9 mouse cellular contexts compared by ENCODE assay signal in the genomic region with DNA sequence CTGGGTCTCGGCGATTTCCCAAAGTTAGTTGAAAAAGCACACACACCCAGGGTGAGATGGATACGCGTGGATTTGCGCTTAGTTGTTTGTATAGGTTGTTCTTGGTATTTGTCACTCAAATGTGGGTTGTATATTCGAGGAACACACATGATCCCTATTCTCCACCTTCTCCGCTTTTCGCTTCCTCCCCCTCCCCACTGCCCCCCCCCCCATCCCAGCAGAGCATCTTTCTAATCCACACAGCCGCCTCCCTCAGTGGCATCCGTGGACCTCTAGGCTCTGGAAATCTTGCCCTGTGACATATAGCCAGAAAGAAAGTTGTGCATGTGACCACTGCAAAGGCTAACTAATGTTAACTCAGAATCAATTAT. TPM values are rescaled to one million over a fixed set of nuclear protein-coding genes. Genes with fewer than 3 reads are reported as not detected.
DNase-seq lines count a peak whose midpoint lies in the region; ATAC-seq and TF ChIP-seq lines count a peak whose summit lies in the region.
"Had no signal": no experiment of that assay in that cellular context is flagged by ENCODE, and none has a peak within 500 bp of the region (broad histone marks: within the 10 kb centered on the region; RNA-seq: fewer than 3 reads in every experiment).

Gpr150 (minus strand) TSS at position 101 of the 371 bp plus-strand sequence.

- peaks cover 17% of the 10 kb centered on the region for H3K4me1 ChIP-seq in kidney, embryonic 16.5 days (ENCODE audit: insufficient read depth, low read length)
- H3K4me1 ChIP-seq in embryonic facial prominence, embryonic 12.5 days = peaks cover 16% of the 10 kb centered on the region; the same call in 1 of the 2 replicates
- no peaks in the 10 kb centered on the region for H3K4me1 ChIP-seq in hindbrain, postnatal 0 days (ENCODE audit: insufficient read depth, low read length)
- H3K4me1 ChIP-seq in midbrain, postnatal 0 days (ENCODE audit: insufficient read depth, low read length) = peaks cover 7% of the 10 kb centered on the region; the same call in 1 of the 2 replicates

- peak within 1 kb of the TSS; percentile 48 for H3K4me3 ChIP-seq in kidney, embryonic 16.5 days (ENCODE audit: low read length)
- H3K4me3 ChIP-seq in embryonic facial prominence, embryonic 12.5 days = peak within 1 kb of the TSS; percentile 50
- H3K4me3 ChIP-seq in hindbrain, postnatal 0 days (ENCODE audit: low read length) = peak within 1 kb of the TSS; percentile 57
- peak within 1 kb of the TSS; percentile 58 for H3K4me3 ChIP-seq in midbrain, postnatal 0 days (ENCODE audit: low read depth, low read length)

- DNase-seq in kidney, postnatal 25 days = no peak
- no peak for DNase-seq in hindbrain, postnatal 0 days (ENCODE audit: low spot score)
- no peak for DNase-seq in midbrain, postnatal 0 days (ENCODE audit: low spot score)
- DNase-seq in right cerebral cortex, postnatal 14 days = no peak
- DNase-seq in left cerebral cortex, adult 18-20 months (ENCODE audit: low spot score in 2 of 2) = no peak

- no peak for ATAC-seq in kidney, embryonic 16.5 days (ENCODE audit: low FRiP score, low TSS enrichment)
- no peak for ATAC-seq in embryonic facial prominence, embryonic 12.5 days (ENCODE audit: insufficient number of reproducible peaks, insufficient read depth, low FRiP score, low TSS enrichment)
- peak; percentile 13; the same call in 1 of the 2 replicates for ATAC-seq in hindbrain, postnatal 0 days
- peak; percentile 6; the same call in 1 of the 2 replicates for ATAC-seq in midbrain, postnatal 0 days (ENCODE audit: low FRiP score)
- ATAC-seq in megakaryocyte-erythroid progenitor cell, adult 5-6 weeks (replicated peaks; ENCODE audit: low FRiP score, low TSS enrichment, poor library complexity, severe bottlenecking) = no peak

- peak within 1 kb of the TSS; percentile 94 for H3K4me2 ChIP-seq in kidney, embryonic 16.5 days (replicated peaks; ENCODE audit: low read depth, low read length)
- peak within 1 kb of the TSS; percentile 98 for H3K4me2 ChIP-seq in embryonic facial prominence, embryonic 12.5 days (replicated peaks)
- peak within 1 kb of the TSS; percentile 98 for H3K4me2 ChIP-seq in hindbrain, postnatal 0 days (ENCODE audit: low read depth, low read length)
- peak within 1 kb of the TSS; percentile 98 for H3K4me2 ChIP-seq in midbrain, postnatal 0 days (ENCODE audit: low read depth, low read length, poor library complexity, severe bottlenecking)

- no peak for TF ChIP-seq CTCF in hindbrain, postnatal 0 days (IDR thresholded peaks at IDR 0.05; ENCODE audit: low read depth)
- TF ChIP-seq CTCF in midbrain, postnatal 0 days (IDR thresholded peaks at IDR 0.05) = no peak

- peaks cover 46% of the 10 kb centered on the region for H3K27me3 ChIP-seq in kidney, embryonic 16.5 days (ENCODE audit: insufficient read depth, low read length)
- peaks cover 49% of the 10 kb centered on the region for H3K27me3 ChIP-seq in embryonic facial prominence, embryonic 12.5 days
- 0 out of 2 replicates have a peak, but pooled peaks cover 7% of the 10 kb centered on the region for H3K27me3 ChIP-seq in hindbrain, postnatal 0 days (ENCODE audit: insufficient read depth, low read length)
- 0 out of 2 replicates have a peak, but pooled peaks cover 7% of the 10 kb centered on the region for H3K27me3 ChIP-seq in midbrain, postnatal 0 days (ENCODE audit: insufficient read depth, low read length)

- no peak within 1 kb of the TSS for H3K27ac ChIP-seq in kidney, embryonic 16.5 days (ENCODE audit: low read length)
- no peak within 1 kb of the TSS for H3K27ac ChIP-seq in embryonic facial prominence, embryonic 12.5 days
- peak within 1 kb of the TSS; percentile 54 for H3K27ac ChIP-seq in hindbrain, postnatal 0 days
- peak within 1 kb of the TSS; percentile 55 for H3K27ac ChIP-seq in midbrain, postnatal 0 days (ENCODE audit: low read depth, low read length)

- H3K9ac ChIP-seq in kidney, embryonic 16.5 days (replicated peaks; ENCODE audit: low read length) = peak within 1 kb of the TSS; percentile 58
- peak within 1 kb of the TSS; percentile 34 for H3K9ac ChIP-seq in embryonic facial prominence, embryonic 12.5 days
- H3K9ac ChIP-seq in hindbrain, postnatal 0 days (replicated peaks; ENCODE audit: low read length) = peak within 1 kb of the TSS; percentile 54
- peak within 1 kb of the TSS; percentile 66 for H3K9ac ChIP-seq in midbrain, postnatal 0 days (replicated peaks; ENCODE audit: low read length, poor library complexity, severe bottlenecking)

- H3K9me3 ChIP-seq in kidney, embryonic 16.5 days (ENCODE audit: low read length) = no peaks in the 10 kb centered on the region
- H3K9me3 ChIP-seq in embryonic facial prominence, embryonic 12.5 days = no peaks in the 10 kb centered on the region
- no peaks in the 10 kb centered on the region for H3K9me3 ChIP-seq in hindbrain, postnatal 0 days (ENCODE audit: low read length)
- H3K9me3 ChIP-seq in midbrain, postnatal 0 days (ENCODE audit: low read length) = no peaks in the 10 kb centered on the region

- WGBS in kidney, embryonic 16.5 days = 13% methylated on average over 10 of the region's 10 CpGs
- 10% methylated on average over 10 of the region's 10 CpGs for WGBS in embryonic facial prominence, embryonic 12.5 days
- WGBS in hindbrain, postnatal 0 days = 14% methylated on average over 10 of the region's 10 CpGs
- WGBS in midbrain, postnatal 0 days = 5% methylated on average over 10 of the region's 10 CpGs

- H3K36me3 ChIP-seq in kidney, embryonic 16.5 days (ENCODE audit: insufficient read depth, low read length) = no peaks in the 10 kb centered on the region
- H3K36me3 ChIP-seq in embryonic facial prominence, embryonic 12.5 days = no peaks in the 10 kb centered on the region
- no peaks in the 10 kb centered on the region for H3K36me3 ChIP-seq in hindbrain, postnatal 0 days (ENCODE audit: insufficient read depth, low read length)
- H3K36me3 ChIP-seq in midbrain, postnatal 0 days (ENCODE audit: insufficient read depth, low read length) = no peaks in the 10 kb centered on the region

RNA-seq across cellular contexts. Expression of gene Gpr150, which starts in this region (rescaled TPM):
- 0.49 and 0.56 TPM in 2 replicates for polyA plus RNA-seq in kidney, embryonic 16.5 days (2015; fragmentation: Nextera tagmentation; extraction: Ambion mirVana)
- 0.22 and 0.31 TPM in 2 replicates for polyA plus RNA-seq in embryonic facial prominence, embryonic 12.5 days (2016; fragmentation: Nextera tagmentation; extraction: Ambion mirVana)
- 2.8 and 5.2 TPM in 2 replicates for total RNA-seq in hindbrain, postnatal 0 days (2014; rRNA removed)
- polyA plus RNA-seq in hindbrain, postnatal 0 days (2015; fragmentation: Nextera tagmentation; extraction: Ambion mirVana) = 3.8 and 4.0 TPM in 2 replicates
- total RNA-seq in midbrain, postnatal 0 days (2014; rRNA removed) = 3.2 and 3.7 TPM in 2 replicates
- polyA plus RNA-seq in midbrain, postnatal 0 days (2015; fragmentation: Nextera tagmentation; extraction: Ambion mirVana) = 3.1 and 3.5 TPM in 2 replicates
- total RNA-seq in megakaryocyte-erythroid progenitor cell, adult 5-6 weeks (2014; fragmentation: Nextera tagmentation) = 0.96 TPM in 1 of 2 replicates, not detected in the other
- 0.99 TPM in 1 of 2 replicates, not detected in the other for total RNA-seq in megakaryocyte-erythroid progenitor cell, adult 5-6 weeks (2017)
- 1 to 10 TPM; 4.9 to 5.4 TPM for total RNA-seq in left cerebral cortex, adult 18-20 months (2021)
- polyA plus RNA-seq: gonadal fat pad, adult 2 months had no signal

Comparison
In these comparisons a context has a peak if more than half of its experiments do, and no peak if none do; other contexts are left out.
1. ATAC-seq: peak in hindbrain, postnatal 0 days (single experiment) and midbrain, postnatal 0 days (single experiment); none in kidney, embryonic 16.5 days (single experiment), embryonic facial prominence, embryonic 12.5 days (single experiment) and megakaryocyte-erythroid progenitor cell, adult 5-6 weeks (single experiment).
2. H3K27ac ChIP-seq: peak in hindbrain, postnatal 0 days (single experiment) and midbrain, postnatal 0 days (single experiment); none in kidney, embryonic 16.5 days (single experiment) and embryonic facial prominence, embryonic 12.5 days (single experiment).
3. Peak in every context shown above with its lines, with median percentiles within 50 percentile points of each other: H3K4me2 ChIP-seq, H3K4me3 ChIP-seq and H3K9ac ChIP-seq.